Mouse (Mus musculus): ENCODE results near the gene Glb1l. TPM values are rescaled to one million over a fixed set of nuclear protein-coding genes. Genes with fewer than 3 reads are reported as not detected.

The Glb1l gene
- 1 to 10 TPM; 2.3 to 4.0 TPM for total RNA-seq (2021)

GRCm38 (mm10) chr1:75210136-75211087 is at the start of gene Glb1l, which contains the start of gene Stk16:
Glb1l (minus strand) TSS chr1:75210813.
Stk16 (plus strand) TSS chr1:75210838.
- intact Hi-C loops (cut with DNase I): loop anchor here (2.0 kb wide), 1 partner anchor 40 kb away; no protein-coding TSS in a partner anchor
- DNase-seq (ENCODE audit: low spot score): peak; percentile 92

- no peak for DNase-seq (ENCODE audit: low spot score)
- intact Hi-C loops (cut with DNase I): no loop called here
Measured at GRCm38 (mm10) chr1:75255516-75256046, 45.0 kb upstream of the Glb1l start.

DNA sequence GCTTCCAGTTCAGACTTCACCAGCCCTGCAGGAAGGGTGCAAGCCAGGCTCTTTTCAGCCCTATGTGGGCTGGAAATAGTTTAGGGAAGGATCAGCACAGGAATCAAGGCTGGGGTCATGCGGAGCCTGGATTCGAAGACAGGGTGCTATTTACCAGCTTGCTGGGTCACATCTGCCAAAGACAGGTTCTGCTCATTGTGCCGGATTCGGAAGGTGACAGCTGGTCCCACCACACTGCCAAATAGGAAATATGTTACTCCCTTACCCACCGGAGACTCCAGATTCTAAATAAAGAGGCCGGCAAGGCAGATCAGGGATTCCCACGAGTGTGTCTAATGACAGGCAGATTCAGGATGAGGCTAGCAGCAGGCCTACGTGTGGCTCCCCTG is 44.0 kb upstream of the Glb1l start:
- DNase-seq (ENCODE audit: low spot score): no peak
- intact Hi-C loops (cut with DNase I): loop anchor here (5.0 kb wide), 2 partner anchors 63 to 307 kb away; partner anchors contain the start of gene Dnpep

- DNase-seq (ENCODE audit: low spot score): no peak
- intact Hi-C loops (cut with DNase I): loop anchor here (5.0 kb wide), 2 partner anchors 63 to 307 kb away; partner anchors contain the start of gene Dnpep
Measured at GRCm38 (mm10) chr1:75253849-75254624, 43.4 kb upstream of the Glb1l start.

GRCm38 (mm10) chr1:75253029-75253428 is 42.4 kb upstream of the Glb1l start:
- intact Hi-C loops (cut with DNase I): loop anchor here (5.0 kb wide), 2 partner anchors 64 to 306 kb away; partner anchors contain the start of gene Dnpep
- no peak for DNase-seq (ENCODE audit: low spot score)

DNA sequence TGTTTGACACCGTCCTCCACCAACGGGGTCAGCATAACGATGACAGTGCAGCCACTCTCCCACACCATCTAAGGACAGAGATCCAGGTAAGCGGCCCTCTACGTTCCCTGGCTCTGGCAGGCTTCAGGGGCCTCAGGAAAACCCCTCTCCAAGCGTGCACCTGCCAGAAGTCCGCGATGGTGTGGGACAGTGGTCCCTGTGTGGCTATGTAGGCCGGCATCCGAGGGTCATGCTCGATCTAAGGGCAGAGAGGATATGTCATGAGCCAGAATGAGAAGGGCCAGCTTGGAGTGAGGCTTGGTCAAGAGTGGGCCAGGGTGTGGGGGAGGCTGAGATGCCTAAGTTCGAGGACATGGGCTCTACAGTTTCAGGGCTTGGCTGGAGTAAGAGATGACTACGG is 41.7 kb upstream of the Glb1l start:
- DNase-seq (ENCODE audit: low spot score): no peak
- intact Hi-C loops (cut with DNase I): loop anchor here (5.0 kb wide), 2 partner anchors 65 to 305 kb away; partner anchors contain the start of gene Dnpep

- DNase-seq (ENCODE audit: low spot score): peak; percentile 51
- intact Hi-C loops (cut with DNase I): loop anchor here (5.0 kb wide), 2 partner anchors 66 to 304 kb away; partner anchors contain the start of gene Dnpep
Measured at GRCm38 (mm10) chr1:75251112-75251970, 40.7 kb upstream of the Glb1l start.

DNA sequence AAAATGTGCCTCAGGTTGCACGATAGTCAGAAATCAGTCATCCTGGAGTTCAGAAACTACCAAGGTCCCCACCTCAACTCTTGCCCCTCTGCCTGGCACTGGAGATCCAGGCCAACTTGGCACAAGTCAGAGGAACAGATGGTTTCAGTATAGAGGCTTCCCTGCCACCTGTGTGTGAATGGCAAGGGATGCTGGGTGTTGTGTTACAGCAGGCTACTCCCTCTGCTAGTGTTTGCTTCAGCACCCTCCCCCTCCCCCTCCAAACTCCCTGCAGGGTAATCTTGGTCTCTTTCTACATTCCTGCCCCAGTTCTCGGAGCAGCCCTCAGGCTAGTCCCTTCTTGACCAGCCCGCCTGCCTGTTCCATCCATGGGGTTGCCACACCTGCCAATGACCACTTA is 39.9 kb upstream of the Glb1l start:
- DNase-seq (ENCODE audit: low spot score): no peak
- intact Hi-C loops (cut with DNase I): loop anchor here (1.0 to 5.0 kb wide), 3 partner anchors 16 to 303 kb away; partner anchors contain the start of gene Dnpep

- DNase-seq (ENCODE audit: low spot score): peak; percentile 53
- intact Hi-C loops (cut with DNase I): no loop called here
Measured at GRCm38 (mm10) chr1:75248041-75248772, 37.6 kb upstream of the Glb1l start.

- intact Hi-C loops (cut with DNase I): no loop called here
- no peak for DNase-seq (ENCODE audit: low spot score)
Measured at GRCm38 (mm10) chr1:75247071-75247930, 36.7 kb upstream of the Glb1l start.

- DNase-seq (ENCODE audit: low spot score): no peak
- intact Hi-C loops (cut with DNase I): no loop called here
Measured at GRCm38 (mm10) chr1:75244836-75245235, 34.2 kb upstream of the Glb1l start.

GRCm38 (mm10) chr1:75244175-75244826 is 33.7 kb upstream of the Glb1l start:
- intact Hi-C loops (cut with DNase I): no loop called here
- no peak for DNase-seq (ENCODE audit: low spot score)

- no peak for DNase-seq (ENCODE audit: low spot score)
- intact Hi-C loops (cut with DNase I): no loop called here
Measured at GRCm38 (mm10) chr1:75243411-75243810, 32.8 kb upstream of the Glb1l start.

DNA sequence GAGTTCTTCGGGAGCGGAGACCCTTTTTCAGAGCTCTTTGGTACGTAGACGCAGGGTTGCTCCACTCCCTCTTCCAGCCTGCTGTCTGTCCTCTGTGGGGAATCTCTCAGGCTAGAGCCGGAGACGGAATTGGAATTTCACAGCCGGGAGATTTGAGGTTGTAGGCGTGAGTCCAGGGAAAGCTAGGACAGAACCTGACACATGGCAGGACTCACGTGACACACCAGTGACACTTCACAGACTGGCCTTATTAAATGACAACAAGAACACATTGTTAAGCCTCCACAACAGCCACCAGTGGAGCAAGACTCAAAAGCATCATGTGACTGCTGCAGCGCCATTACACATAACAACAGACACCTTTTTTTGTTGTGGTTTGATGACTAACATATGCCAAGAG is 29.0 kb upstream of the Glb1l start:
- no peak for DNase-seq (ENCODE audit: low spot score)

GRCm38 (mm10) chr1:75236117-75237050 is 25.8 kb upstream of the Glb1l start, which contains the start of gene Dnajb2:
Dnajb2 (plus strand) TSS chr1:75236406.
- peak; percentile 82 for DNase-seq (ENCODE audit: low spot score)
- intact Hi-C loops (cut with DNase I): no loop called here

More for the DNA sequence above, 29.0 kb upstream of the Glb1l start:
- intact Hi-C loops (cut with DNase I): no loop called here

GRCm38 (mm10) chr1:75234606-75235005 is 24.0 kb upstream of the Glb1l start:
- intact Hi-C loops (cut with DNase I): loop anchor here (1.0 kb wide), 1 partner anchor 16 kb away; no protein-coding TSS in a partner anchor
- peak; percentile 41 for DNase-seq (ENCODE audit: low spot score)

Measured in heart, postnatal 25 days (tissue).